Mouse (Mus musculus) hindbrain, embryonic 14.5 days (tissue): ENCODE data around the gene Ctsw. TPM values are rescaled to one million over a fixed set of nuclear protein-coding genes. Genes with fewer than 3 reads are reported as not detected.
A peak's percentile ranks its signal among the peaks of the same experiment; 100 is the strongest.

Source experiments
- ATAC-seq: fragments of 200-750 bp; cut with Nextera tagmentation; 2 replicates; pipeline ENCODE4 v1.8.0; 2017; ENCODE audit warnings: moderate number of reproducible peaks, mild to moderate bottlenecking, moderate TSS enrichment, moderate library complexity; ENCODE audit not compliant: low FRiP score
- DNase-seq: peaks from one replicate; pipeline ENCODE4 v3.0.0-alpha.2; 2015; ENCODE audit warnings: low spot score
- H3K27ac ChIP-seq: fragments of 300-500 bp; sonication (generic); 2 replicates; pipeline ENCODE4 v1.5.1; 2014; ENCODE audit warnings: mild to moderate bottlenecking, moderate library complexity
- H3K27me3 ChIP-seq: fragments of 300-500 bp; sonication (generic); 2 replicates; pipeline ENCODE4 v1.6.1; 2014; ENCODE audit warnings: mild to moderate bottlenecking, low read length, mixed read lengths; ENCODE audit not compliant: control insufficient read depth, insufficient read depth
- H3K36me3 ChIP-seq: fragments of 300-500 bp; sonication (generic); replicated peaks from 2 replicates; pipeline ENCODE4 v1.6.1; 2014; ENCODE audit not compliant: control insufficient read depth, insufficient read depth
- H3K4me1 ChIP-seq: fragments of 300-500 bp; sonication (generic); replicated peaks from 2 replicates; pipeline ENCODE4 v1.6.1; 2014; ENCODE audit warnings: antibody characterized with exemption, low read length, mixed read lengths; ENCODE audit not compliant: control insufficient read depth, insufficient read depth
- H3K4me2 ChIP-seq: fragments of 300-500 bp; sonication (generic); replicated peaks from 2 replicates; pipeline ENCODE4 v1.6.1; 2014; ENCODE audit warnings: mild to moderate bottlenecking, moderate library complexity
- H3K4me3 ChIP-seq: fragments of 300-500 bp; sonication (generic); replicated peaks from 2 replicates; pipeline ENCODE4 v1.5.1; 2014; ENCODE audit warnings: mild to moderate bottlenecking, low read length
- H3K9ac ChIP-seq: fragments of 300-500 bp; sonication (generic); 2 replicates; pipeline ENCODE4 v1.6.1; 2014
- H3K9me3 ChIP-seq: fragments of 300-500 bp; sonication (generic); 2 replicates; pipeline ENCODE4 v1.6.1; 2016; ENCODE audit warnings: low read length; ENCODE audit not compliant: control insufficient read depth
- WGBS: fragments of 180-500 bp; shearing (Covaris S2); extraction: QIAGEN DNeasy Blood & Tissue Kit; methylation state at CpG from one replicate; pipeline ENCODE4 v1.1.7; 2014; 5-methylcytosine and 5-hydroxymethylcytosine counted together
- polyA plus RNA-seq: library from polyadenylated mRNA; unstranded; fragments of >200 nt; fragmentation: Nextera tagmentation; extraction: Ambion mirVana; gene quantifications from 2 replicates; pipeline ENCODE4 v1.2.1, GENCODE M21; 2014

Gene Ctsw
- 4.2 and 5.4 TPM in 2 replicates for polyA plus RNA-seq

DNA sequence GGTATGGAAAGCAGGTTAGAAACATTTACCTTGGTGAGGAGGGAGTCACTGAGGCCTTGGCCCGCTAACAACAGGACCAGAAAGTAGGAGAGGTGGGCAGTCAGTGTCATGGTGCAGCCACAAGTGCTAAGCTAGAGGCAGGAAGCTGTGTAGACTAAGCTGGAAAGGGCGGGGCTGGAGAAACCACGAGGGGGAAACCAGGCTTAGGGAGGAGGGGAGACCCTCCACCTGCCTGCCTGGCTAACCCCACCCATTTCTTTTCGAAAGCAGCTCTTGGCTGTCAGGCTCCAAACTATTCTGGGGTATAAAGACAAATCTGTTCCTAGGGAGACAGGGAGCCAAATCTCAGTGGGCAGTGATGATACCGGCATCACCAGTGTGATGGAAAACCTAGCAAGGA lies at the start of gene Ctsw:
TSS of gene Ctsw (minus strand) at position 134 of the 400 bp plus-strand sequence.
- Histone ChIP-seq H3K27me3 (no peaks in the 10 kb centered on the region), H3K36me3 (peaks cover 43% of the 10 kb centered on the region), H3K9me3 (no peaks in the 10 kb centered on the region), H3K4me1 (peaks cover 8% of the 10 kb centered on the region; the same call in 1 of the 2 replicates), H3K4me3 (no peak within 1 kb of the TSS), H3K27ac (no peak within 1 kb of the TSS), H3K4me2 (no peak within 1 kb of the TSS), H3K9ac (no peak within 1 kb of the TSS)
- no peak for ATAC-seq
- no peak for DNase-seq
- WGBS: 60% methylated on average over 5 of the region's 5 CpGs

DNA sequence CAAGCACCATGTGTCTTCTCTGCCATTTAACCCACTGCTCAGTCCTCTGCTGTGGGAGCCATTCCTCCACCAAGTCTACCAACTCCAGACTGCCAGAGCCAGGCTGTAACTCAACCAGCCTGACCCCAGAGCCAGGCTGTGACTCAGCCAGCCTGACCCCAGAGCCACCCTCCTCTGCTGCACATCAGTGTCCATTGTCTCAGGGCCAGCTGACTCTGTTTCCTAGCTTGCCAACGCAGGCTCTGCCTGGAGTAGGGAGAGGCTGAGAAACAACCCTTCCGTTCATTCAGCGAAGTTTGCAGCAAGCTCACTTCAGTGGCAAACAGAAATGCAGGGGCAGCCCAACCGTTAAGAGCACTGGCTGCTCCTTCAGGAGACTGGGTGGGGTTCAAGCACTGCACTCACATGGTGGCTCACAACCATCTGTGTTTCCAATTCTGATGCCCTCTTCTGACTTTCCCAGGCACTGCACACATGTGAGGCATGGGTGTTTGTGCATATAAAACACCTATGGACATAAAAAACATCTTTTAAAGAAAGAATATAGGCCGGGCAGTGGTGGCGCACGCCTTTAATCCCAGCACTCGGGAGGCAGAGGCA lies 48.7 kb upstream of the Ctsw start:
- no peak overlapping the region for H3K4me2 ChIP-seq
- DNase-seq: no peak
- H3K9ac ChIP-seq: no peak overlapping the region
- H3K27ac ChIP-seq: no peak overlapping the region
- H3K4me1 ChIP-seq: 0 out of 2 replicates have a peak, but pooled peaks cover 2% of the 10 kb centered on the region
- H3K27me3 ChIP-seq: no peaks in the 10 kb centered on the region
- H3K9me3 ChIP-seq: no peaks in the 10 kb centered on the region
- WGBS: 80% methylated on average over 8 of the region's 8 CpGs
- no peak for ATAC-seq
- H3K36me3 ChIP-seq: no peaks in the 10 kb centered on the region
- H3K4me3 ChIP-seq: no peak overlapping the region

DNA sequence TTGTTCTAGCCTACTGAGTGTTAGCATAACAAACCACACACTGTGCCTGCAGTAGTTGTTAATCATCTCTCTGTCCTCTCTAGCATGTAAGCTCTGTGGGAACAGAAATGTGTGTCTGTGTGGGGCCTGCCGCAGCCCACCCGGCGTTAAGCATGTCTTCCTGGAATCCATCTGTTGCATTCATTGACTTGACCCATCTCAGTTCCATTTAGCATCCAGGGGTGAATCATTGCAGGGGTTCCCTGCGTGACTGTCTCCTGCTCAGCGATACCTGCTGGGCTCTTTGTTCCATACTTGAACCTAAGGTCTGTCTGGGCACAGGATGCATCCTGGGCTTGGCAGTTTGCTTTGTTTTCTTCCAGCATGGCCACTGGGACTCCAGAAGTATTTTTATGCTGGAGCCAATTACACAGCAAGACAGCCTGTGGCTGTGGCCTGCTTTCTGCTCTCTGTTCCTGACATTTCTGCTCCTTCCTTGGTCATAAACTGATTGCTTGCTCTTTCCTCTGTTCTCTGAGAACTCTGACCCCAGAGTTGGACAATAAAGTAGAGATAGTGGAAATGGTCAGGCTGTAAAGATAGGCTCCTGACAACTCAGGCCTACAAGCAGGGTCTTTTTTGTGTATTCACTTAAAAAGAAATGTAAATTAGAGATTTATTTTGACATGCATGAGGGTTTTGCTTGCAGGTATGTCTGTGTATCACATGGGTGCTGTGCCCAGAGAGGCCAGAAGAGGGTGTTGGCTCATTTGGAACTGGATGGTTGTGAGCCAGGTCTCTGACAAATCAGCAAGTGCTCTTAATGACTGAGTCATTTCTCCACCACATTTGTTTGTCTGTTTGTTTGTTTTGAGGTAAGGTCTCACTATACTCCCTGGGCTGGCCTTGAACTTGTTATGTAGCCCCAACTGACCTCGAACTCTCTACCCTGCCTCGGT lies 47.8 kb upstream of the Ctsw start:
- no peaks in the 10 kb centered on the region for H3K27me3 ChIP-seq
- ATAC-seq: no peak
- WGBS: 65% methylated on average over 7 of the region's 7 CpGs

DNA sequence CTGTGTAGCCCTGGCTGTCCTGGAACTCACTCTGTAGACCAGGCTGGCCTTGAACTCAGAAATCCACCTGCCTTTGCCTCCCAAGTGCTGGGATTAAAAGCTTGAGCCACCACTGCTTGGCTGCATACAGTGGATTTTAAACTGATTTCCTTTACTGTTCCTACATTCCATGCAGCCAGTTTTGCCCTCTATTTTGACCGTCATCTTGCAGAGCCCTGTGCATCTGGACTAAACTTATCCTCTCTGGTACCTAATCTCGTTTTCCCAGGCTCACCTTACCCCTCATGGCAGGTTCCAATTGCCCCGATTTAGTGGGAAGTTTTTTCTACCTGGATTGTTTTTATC lies 44.7 kb upstream of the Ctsw start:
- no peaks in the 10 kb centered on the region for H3K9me3 ChIP-seq
- H3K4me3 ChIP-seq: no peak overlapping the region
- no peaks in the 10 kb centered on the region for H3K27me3 ChIP-seq
- no peak overlapping the region for H3K9ac ChIP-seq
- 90% methylated on average over 3 of the region's 3 CpGs for WGBS
- H3K4me2 ChIP-seq: no peak overlapping the region
- H3K36me3 ChIP-seq: no peaks in the 10 kb centered on the region
- DNase-seq (no peak), ATAC-seq (no peak)
- peaks cover 17% of the 10 kb centered on the region for H3K4me1 ChIP-seq
- H3K27ac ChIP-seq: no peak overlapping the region

More for the DNA sequence above, 47.8 kb upstream of the Ctsw start:
- no peak overlapping the region for H3K4me2 ChIP-seq
- H3K9me3 ChIP-seq: no peaks in the 10 kb centered on the region
- no peak overlapping the region for H3K9ac ChIP-seq
- H3K27ac ChIP-seq: no peak overlapping the region
- peaks cover 5% of the 10 kb centered on the region; the same call in 1 of the 2 replicates for H3K4me1 ChIP-seq
- DNase-seq: no peak
- no peaks in the 10 kb centered on the region for H3K36me3 ChIP-seq
- H3K4me3 ChIP-seq: no peak overlapping the region

DNA sequence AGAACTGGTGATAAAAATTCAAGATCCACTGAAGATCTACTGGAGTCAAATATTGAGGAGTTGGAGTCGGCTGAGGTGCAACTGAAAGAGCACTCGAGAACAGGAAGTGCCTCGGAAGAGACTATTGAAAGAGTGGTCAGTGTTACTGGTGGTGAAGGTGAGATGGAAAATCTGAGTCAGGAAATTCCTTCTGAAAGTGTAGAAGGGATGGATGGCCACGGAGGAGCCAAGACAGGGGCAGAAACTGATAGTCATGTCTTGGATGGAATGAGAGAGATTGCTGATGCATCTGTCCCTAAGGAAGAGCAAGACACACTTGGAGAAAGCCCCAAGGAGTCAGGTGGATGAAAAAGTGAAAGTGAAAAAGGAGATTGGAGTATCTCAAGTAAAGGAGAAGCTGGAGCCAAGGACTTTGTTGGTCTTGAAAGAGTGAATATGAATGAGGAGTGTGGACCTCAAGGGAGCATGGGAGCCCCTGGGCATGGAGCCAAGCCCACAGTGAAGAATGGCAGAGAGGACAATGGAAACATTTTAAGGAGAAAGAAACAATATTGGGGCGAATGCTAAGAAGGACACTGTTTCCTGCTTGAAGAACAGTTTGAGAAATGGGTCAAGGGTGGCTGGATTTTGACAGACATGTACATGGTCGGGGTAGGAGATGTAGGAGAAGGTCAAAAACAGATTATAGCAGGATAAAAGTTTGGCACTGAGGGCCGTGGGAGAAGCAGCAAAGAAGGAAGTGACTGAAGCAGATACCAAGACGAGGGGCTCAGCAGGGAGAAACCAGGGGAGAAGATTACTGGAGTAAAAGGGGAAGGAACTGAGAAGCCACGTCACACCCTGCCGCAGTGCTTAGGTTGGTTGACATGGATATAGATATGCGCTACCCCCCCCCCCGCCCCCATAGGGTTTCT lies 44.0 kb upstream of the Ctsw start:
- peaks cover 17% of the 10 kb centered on the region for H3K4me1 ChIP-seq
- no peak overlapping the region for H3K4me3 ChIP-seq
- DNase-seq (no peak), ATAC-seq (no peak)
- WGBS: 75% methylated on average over 12 of the region's 12 CpGs
- H3K27me3 ChIP-seq: no peaks in the 10 kb centered on the region
- H3K9me3 ChIP-seq: no peaks in the 10 kb centered on the region
- no peak overlapping the region for H3K4me2 ChIP-seq
- H3K27ac ChIP-seq: no peak overlapping the region
- H3K36me3 ChIP-seq: no peaks in the 10 kb centered on the region
- H3K9ac ChIP-seq: no peak overlapping the region

DNA sequence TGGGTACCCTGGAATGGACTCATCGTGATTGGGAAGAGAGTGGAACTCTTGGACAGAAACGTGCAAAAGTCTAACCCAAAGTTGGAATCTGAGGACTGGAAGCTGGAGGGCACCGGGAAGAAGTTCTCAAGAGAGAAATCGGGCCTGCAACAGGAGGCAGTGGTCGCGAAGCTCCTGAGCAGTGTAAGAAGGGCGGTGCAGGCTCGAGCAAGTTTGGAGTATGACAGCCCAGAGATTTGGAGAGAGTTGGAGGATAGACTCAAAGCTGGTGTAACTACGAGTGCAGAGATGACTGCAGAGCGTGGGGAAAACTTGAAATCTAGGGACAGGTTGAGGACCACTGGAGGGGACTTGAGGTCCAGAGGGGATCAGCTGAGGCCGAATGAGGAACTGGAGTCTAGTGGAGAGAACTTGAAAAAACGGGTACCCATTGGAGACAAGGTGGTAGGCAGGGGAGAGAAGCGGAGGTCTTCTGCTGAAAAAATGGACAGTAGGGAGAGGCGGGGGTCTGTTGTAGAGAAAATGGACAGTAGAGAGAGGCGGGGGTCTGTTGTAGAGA lies 42.8 kb upstream of the Ctsw start:
- Histone ChIP-seq H3K27ac (peak overlapping the region; percentile 22; the same call in 1 of the 2 replicates), H3K9me3 (no peaks in the 10 kb centered on the region), H3K36me3 (no peaks in the 10 kb centered on the region), H3K4me2 (peak overlapping the region; percentile 87), H3K4me3 (peak overlapping the region; percentile 52), H3K9ac (peak overlapping the region; percentile 62), H3K27me3 (no peaks in the 10 kb centered on the region), H3K4me1 (peaks cover 17% of the 10 kb centered on the region)
- 55% methylated on average over 15 of the region's 15 CpGs for WGBS
- ATAC-seq (no peak), DNase-seq (no peak)

DNA sequence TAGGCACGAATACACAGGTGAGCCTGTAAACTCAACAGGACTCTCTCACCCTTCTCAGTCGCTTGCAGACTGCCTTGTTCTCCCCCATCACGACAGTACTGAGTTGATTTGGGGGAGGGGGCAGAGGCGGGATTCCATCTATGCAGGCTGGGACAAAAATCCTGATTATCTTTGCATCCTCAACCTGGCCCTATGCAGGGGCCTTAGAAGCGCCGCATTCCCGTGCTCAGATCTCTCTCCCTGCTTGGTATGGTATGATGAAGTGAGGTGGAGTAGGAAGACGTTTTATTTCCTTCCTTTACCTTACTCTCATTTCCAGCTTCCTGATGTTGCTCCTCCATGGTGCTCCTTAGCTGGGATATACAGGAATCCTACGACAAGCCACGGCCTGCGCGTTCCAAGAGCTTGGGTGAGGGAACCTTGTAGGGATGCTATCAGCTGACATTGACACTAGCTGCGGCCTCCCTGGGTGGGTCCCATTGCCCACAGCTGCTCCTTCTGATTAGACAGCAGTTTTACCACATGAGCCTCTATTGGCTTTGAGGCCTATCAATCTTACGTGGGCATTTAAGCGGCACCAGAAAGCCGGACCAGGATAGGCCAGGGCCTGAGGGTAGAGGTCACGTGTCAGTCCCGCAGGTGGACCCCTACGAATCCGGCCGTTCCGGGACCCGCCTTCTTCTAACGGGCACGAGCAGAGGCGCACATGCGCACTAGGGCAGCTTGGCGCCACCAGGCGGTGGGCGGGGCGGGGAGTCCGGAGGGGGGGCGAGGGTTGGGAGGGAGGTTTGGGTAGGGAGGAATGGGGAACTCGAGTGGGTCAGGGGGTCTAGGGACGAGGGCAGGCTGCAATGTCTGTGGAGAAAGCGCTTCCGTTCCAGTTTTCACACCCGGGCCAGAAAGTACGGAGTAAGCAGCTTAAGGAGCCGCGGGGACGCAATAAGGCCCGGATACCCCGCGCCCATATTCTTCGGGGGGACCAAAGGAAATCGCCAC lies 42.0 kb upstream of the Ctsw start, which contains the start of gene Snx32:
TSS of gene Snx32 (minus strand) at position 508 of the 996 bp plus-strand sequence.
- Histone ChIP-seq H3K4me1 (peaks cover 17% of the 10 kb centered on the region), H3K9me3 (no peaks in the 10 kb centered on the region), H3K4me2 (peak within 1 kb of the TSS; percentile 87), H3K27me3 (no peaks in the 10 kb centered on the region), H3K27ac (peak within 1 kb of the TSS; percentile 88), H3K4me3 (peak within 1 kb of the TSS; percentile 52), H3K9ac (peak within 1 kb of the TSS; percentile 78), H3K36me3 (no peaks in the 10 kb centered on the region)
- peak; percentile 99 for ATAC-seq
- 2% methylated on average over 45 of the region's 47 CpGs for WGBS
- DNase-seq: peak; percentile 97

DNA sequence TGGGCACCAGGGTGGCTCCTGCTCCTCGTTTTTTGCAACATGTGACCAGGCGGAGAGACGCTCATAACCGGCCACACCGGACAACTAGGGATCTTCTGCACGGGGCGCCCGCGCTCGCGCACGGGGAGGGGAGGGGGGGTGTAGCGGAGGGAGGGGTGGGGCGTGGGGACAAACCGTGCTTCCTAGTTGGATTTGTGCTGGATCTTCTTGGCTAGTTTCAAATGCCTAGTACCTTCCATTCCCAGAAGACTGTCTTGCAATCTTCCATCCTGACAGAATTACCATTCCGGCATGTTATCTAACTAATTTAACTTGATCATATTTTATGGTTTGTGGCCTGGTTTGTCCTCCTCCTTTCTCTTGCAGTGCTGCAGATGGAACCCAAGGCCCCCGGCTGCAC lies 35.4 kb upstream of the Ctsw start, which contains the start of gene 1700020D05Rik:
TSS of gene 1700020D05Rik (minus strand) at position 101 of the 400 bp plus-strand sequence.
- Histone ChIP-seq H3K4me3 (no peak within 1 kb of the TSS), H3K36me3 (peaks cover 19% of the 10 kb centered on the region), H3K9me3 (no peaks in the 10 kb centered on the region), H3K27me3 (no peaks in the 10 kb centered on the region), H3K4me2 (no peak within 1 kb of the TSS), H3K27ac (no peak within 1 kb of the TSS), H3K9ac (no peak within 1 kb of the TSS), H3K4me1 (no peaks in the 10 kb centered on the region)
- ATAC-seq (no peak), DNase-seq (no peak)
- 67% methylated on average over 17 of the region's 17 CpGs for WGBS
